Mouse (Mus musculus): ENCODE data around the gene Acadvl. TPM values are rescaled to one million over a fixed set of nuclear protein-coding genes. Genes with fewer than 3 reads are reported as not detected.
A peak's percentile ranks its signal among the peaks of the same experiment; 100 is the strongest.

Gene Acadvl
- polyA plus RNA-seq, 1 experiment from 2014 or later = 70.4 TPM

- Histone ChIP-seq H3K4me2 (replicated peaks) (no peak overlapping the region), H3K9me3 (no peaks in the 10 kb centered on the region), H3K4me3 (no peak overlapping the region), H3K9ac (no peak overlapping the region), H3K27ac (no peak overlapping the region), H3K36me3 (peaks cover 68% of the 10 kb centered on the region), H3K27me3 (peaks cover 24% of the 10 kb centered on the region), H3K4me1 (peaks cover 4% of the 10 kb centered on the region; the same call in 1 of the 2 replicates)
- no peak for ATAC-seq (ENCODE audit: insufficient number of reproducible peaks, insufficient read depth, low FRiP score, low TSS enrichment)
- 80% methylated on average over 3 of the region's 3 CpGs for WGBS
Observed at GRCm38 (mm10) chr11:69970775-69971174, 44.4 kb downstream of the Acadvl start.

DNA sequence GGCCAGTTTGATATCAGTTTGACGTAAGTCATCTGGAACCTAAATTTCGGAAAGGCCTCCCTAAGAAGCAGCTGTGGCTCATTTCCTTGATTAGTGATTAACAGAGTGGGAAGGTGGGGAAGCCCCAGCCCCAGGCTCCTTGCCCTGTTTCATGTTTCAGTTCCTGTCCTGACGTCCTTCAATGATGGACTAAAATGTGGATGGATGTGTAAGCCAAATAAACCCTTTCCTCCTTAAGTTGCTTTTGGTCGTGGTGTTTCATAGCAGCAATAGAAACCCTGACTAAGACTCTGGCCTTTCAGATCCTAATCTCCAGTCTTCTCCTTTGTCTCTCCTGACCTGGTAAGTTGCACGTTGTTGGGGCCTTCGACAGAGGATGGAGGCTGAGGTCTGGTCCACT is 45.0 kb downstream of the Acadvl start:
- peaks cover 7% of the 10 kb centered on the region; the same call in 1 of the 2 replicates for H3K4me1 ChIP-seq
- H3K27me3 ChIP-seq = peaks cover 29% of the 10 kb centered on the region
- H3K4me3 ChIP-seq = no peak overlapping the region
- no peaks in the 10 kb centered on the region for H3K9me3 ChIP-seq
- no peak for ATAC-seq (ENCODE audit: insufficient number of reproducible peaks, insufficient read depth, low FRiP score, low TSS enrichment)
- no peak overlapping the region for H3K27ac ChIP-seq
- WGBS = 80% methylated on average over 6 of the region's 6 CpGs
- H3K4me2 ChIP-seq (replicated peaks) = no peak overlapping the region
- H3K36me3 ChIP-seq = peaks cover 62% of the 10 kb centered on the region
- H3K9ac ChIP-seq = no peak overlapping the region

DNA sequence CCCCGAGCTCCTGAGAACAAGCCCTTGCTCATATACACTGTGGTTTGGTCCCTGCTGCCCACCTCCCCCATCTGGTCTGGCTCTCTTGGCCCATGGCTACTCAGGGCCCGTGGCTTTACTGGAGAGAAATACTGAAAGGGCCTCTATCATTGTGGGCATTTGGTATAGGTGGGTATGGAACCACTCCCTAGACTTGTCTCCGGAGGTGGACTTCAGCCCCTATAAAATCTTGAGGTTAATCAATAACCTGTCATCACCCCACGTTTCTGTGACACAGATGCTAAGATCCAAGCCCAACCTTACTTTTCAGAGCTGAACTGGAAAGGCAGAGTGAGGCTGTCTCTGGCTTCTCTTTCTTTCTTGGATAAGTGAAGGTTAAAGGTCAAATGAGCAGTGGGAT is 46.4 kb downstream of the Acadvl start:
- ATAC-seq (ENCODE audit: insufficient number of reproducible peaks, insufficient read depth, low FRiP score, low TSS enrichment) = no peak
- Histone ChIP-seq H3K9me3 (no peaks in the 10 kb centered on the region), H3K4me3 (no peak overlapping the region), H3K36me3 (peaks cover 49% of the 10 kb centered on the region), H3K9ac (no peak overlapping the region), H3K4me1 (peaks cover 8% of the 10 kb centered on the region; the same call in 1 of the 2 replicates), H3K27ac (no peak overlapping the region), H3K27me3 (peaks cover 43% of the 10 kb centered on the region), H3K4me2 (replicated peaks) (no peak overlapping the region)
- WGBS = 81% methylated on average over 4 of the region's 4 CpGs

DNA sequence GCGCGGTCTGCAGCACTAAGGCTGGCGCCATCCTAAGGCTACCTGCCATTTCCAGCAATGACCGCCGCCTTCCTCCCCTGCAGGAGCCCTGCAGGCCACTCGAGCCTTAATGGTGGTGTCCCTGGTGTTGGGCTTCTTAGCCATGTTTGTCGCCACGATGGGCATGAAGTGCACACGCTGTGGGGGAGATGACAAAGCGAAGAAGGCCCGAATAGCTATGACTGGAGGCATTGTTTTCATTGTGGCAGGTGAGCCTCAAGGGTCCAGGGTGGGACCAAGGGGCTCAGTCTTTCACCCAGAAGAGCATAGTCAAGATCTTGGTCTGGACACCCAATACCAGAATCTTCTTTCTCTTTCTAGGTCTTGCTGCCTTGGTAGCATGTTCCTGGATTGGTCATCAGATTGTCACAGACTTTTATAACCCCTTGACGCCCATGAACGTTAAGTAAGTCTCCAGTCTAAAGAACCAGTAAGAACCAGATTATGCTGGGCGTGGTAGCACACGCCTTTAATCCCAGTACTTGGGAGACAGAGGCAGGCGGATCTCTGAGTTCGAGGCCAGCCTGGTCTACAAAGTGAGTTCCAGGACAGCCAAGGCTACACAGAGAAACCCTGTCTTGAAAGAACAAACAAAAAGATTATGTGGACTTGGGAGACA is 48.2 kb downstream of the Acadvl start:
- Histone ChIP-seq H3K36me3 (peaks cover 33% of the 10 kb centered on the region), H3K9me3 (no peaks in the 10 kb centered on the region), H3K9ac (peak overlapping the region; percentile 21; the same call in 1 of the 2 replicates), H3K27me3 (peaks cover 60% of the 10 kb centered on the region), H3K4me1 (peaks cover 8% of the 10 kb centered on the region; the same call in 1 of the 2 replicates), H3K4me3 (peak overlapping the region; percentile 37), H3K4me2 (replicated peaks) (peak overlapping the region; percentile 53), H3K27ac (no peak overlapping the region)
- ATAC-seq (ENCODE audit: insufficient number of reproducible peaks, insufficient read depth, low FRiP score, low TSS enrichment) = no peak
- 37% methylated on average over 17 of the region's 17 CpGs for WGBS

GRCm38 (mm10) chr11:69966006-69966859 is 49.0 kb downstream of the Acadvl start:
- Histone ChIP-seq H3K27ac (0 out of 2 replicates have a peak overlapping the region, but pooled peaks have one; percentile 25), H3K4me3 (peak overlapping the region; percentile 37), H3K4me2 (replicated peaks) (peak overlapping the region; percentile 53), H3K9me3 (no peaks in the 10 kb centered on the region), H3K36me3 (peaks cover 32% of the 10 kb centered on the region), H3K9ac (peak overlapping the region; percentile 21; the same call in 1 of the 2 replicates), H3K4me1 (peaks cover 8% of the 10 kb centered on the region; the same call in 1 of the 2 replicates), H3K27me3 (peaks cover 67% of the 10 kb centered on the region)
- 1% methylated on average over 59 of the region's 59 CpGs for WGBS
- ATAC-seq (ENCODE audit: insufficient number of reproducible peaks, insufficient read depth, low FRiP score, low TSS enrichment) = 0 out of 2 replicates have a peak, but pooled peaks have one; percentile 23

DNA sequence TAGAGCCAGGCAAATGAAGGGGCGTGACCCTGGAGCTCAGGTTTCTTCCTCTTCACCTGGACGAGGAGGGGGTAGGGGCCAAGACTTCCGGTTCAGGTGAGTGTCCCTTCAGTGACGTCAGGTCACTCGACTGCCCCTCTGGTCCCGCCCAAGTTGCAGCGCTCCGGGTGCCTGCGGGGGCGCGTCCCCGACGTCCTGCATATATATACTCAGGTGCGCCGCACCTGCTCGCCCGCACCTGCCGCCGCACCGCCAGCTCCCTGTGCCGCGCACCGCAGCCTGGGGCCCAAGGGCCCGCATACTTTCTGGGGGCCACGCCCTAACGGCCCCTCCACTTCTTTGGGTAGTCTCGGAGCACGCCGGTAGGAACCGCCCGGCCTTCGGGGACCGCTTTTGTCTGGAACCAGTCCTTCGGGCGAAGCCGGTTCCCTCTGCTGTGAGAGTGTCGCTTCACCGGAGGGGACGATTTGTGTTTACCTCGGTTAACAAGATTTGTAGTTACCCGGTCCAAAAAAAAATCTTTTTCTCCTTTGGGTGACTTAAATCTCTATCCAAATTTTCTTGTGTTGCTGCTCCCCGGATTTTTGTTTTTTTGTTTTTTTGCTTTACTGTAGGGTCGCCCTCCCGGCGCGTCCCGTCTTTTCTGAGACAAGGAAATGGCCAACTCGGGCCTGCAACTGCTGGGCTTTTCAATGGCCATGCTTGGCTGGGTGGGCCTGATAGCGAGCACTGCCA is 49.8 kb downstream of the Acadvl start:
- Histone ChIP-seq H3K4me3 (peak overlapping the region; percentile 37), H3K4me1 (peaks cover 8% of the 10 kb centered on the region; the same call in 1 of the 2 replicates), H3K9ac (no peak overlapping the region), H3K9me3 (no peaks in the 10 kb centered on the region), H3K27me3 (peaks cover 74% of the 10 kb centered on the region), H3K27ac (0 out of 2 replicates have a peak overlapping the region, but pooled peaks have one; percentile 52), H3K36me3 (peaks cover 29% of the 10 kb centered on the region), H3K4me2 (replicated peaks) (peak overlapping the region; percentile 53)
- no peak for ATAC-seq (ENCODE audit: insufficient number of reproducible peaks, insufficient read depth, low FRiP score, low TSS enrichment)
- 3% methylated on average over 46 of the region's 49 CpGs for WGBS

DNA sequence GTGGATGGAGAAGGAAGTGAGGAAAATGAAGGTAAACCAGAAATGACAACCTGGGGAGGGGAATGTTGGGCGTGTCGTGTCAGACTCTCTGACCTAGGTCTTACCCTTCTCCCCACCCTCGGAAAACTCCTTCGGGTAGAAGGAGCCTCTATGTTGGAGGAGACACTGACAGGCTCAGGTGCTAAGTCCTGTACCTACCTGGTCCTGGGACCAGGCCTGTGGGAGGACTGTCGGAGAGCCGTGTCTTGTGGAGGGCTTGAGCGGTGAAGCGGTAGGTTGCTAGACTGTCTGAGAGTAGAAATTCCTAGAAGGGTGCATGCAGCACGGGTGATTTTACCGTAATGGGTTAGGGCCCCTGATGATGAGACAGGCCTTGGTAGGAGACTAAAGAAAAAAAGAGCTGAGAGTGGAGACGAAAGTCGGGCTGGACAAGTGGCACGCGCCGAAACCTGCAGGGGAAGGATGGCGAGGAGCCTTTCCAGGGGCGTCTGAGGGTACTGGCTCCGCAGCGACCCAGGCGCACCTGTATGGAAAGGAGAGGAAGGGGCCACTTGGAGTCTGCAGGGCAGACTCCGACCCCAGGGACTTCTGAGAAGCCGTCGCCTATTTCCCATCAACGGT is 50.5 kb downstream of the Acadvl start, which contains the start of gene Cldn7:
Gene Cldn7, plus strand, starts transcription at position 130 of the 621 bp plus-strand sequence.
- Histone ChIP-seq H3K27me3 (peaks cover 75% of the 10 kb centered on the region), H3K27ac (0 out of 2 replicates have a peak within 1 kb of the TSS, but pooled peaks have one; percentile 52)
- ATAC-seq (ENCODE audit: insufficient number of reproducible peaks, insufficient read depth, low FRiP score, low TSS enrichment) = no peak

GRCm38 (mm10) chr11:69961841-69962240 is 53.4 kb downstream of the Acadvl start:
- Histone ChIP-seq H3K4me3 (no peak overlapping the region), H3K27ac (no peak overlapping the region), H3K4me1 (peaks cover 8% of the 10 kb centered on the region; the same call in 1 of the 2 replicates), H3K36me3 (no peaks in the 10 kb centered on the region), H3K4me2 (replicated peaks) (no peak overlapping the region), H3K27me3 (peaks cover 64% of the 10 kb centered on the region), H3K9ac (no peak overlapping the region), H3K9me3 (no peaks in the 10 kb centered on the region)
- no peak for ATAC-seq (ENCODE audit: insufficient number of reproducible peaks, insufficient read depth, low FRiP score, low TSS enrichment)
- WGBS = 37% methylated on average over 5 of the region's 5 CpGs

More for the DNA sequence above, 50.5 kb downstream of the Acadvl start, which contains the start of gene Cldn7:
- Histone ChIP-seq H3K9ac (no peak within 1 kb of the TSS), H3K36me3 (peaks cover 22% of the 10 kb centered on the region), H3K4me1 (peaks cover 8% of the 10 kb centered on the region; the same call in 1 of the 2 replicates), H3K4me3 (peak within 1 kb of the TSS; percentile 37), H3K9me3 (no peaks in the 10 kb centered on the region), H3K4me2 (replicated peaks) (peak within 1 kb of the TSS; percentile 28)
- WGBS = 10% methylated on average over 24 of the region's 24 CpGs

DNA sequence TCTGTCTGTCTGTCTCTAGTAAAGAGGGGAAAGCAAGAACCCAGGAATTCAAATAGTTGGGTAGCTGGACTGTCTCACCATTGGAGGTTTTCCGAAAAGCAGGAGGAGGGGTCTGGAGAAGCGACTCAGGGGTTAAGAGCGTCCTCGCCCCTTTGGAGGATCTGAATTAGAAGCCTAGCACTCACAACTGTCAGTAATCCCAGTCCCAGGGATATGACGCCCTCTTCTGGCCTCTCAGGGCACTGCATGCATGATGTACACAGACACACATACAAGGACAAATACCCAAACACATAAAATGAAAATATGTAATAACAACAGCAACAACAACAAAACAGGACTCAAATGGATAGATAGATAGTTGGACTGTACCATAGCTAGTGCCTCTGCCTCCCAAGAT is 54.6 kb downstream of the Acadvl start:
- no peak overlapping the region for H3K4me2 ChIP-seq (replicated peaks)
- no peaks in the 10 kb centered on the region for H3K36me3 ChIP-seq
- no peak overlapping the region for H3K9ac ChIP-seq
- H3K4me1 ChIP-seq = peaks cover 4% of the 10 kb centered on the region; the same call in 1 of the 2 replicates
- H3K9me3 ChIP-seq = no peaks in the 10 kb centered on the region
- no peak for ATAC-seq (ENCODE audit: insufficient number of reproducible peaks, insufficient read depth, low FRiP score, low TSS enrichment)
- H3K4me3 ChIP-seq = no peak overlapping the region
- 34% methylated on average over 5 of the region's 5 CpGs for WGBS
- H3K27ac ChIP-seq = no peak overlapping the region
- peaks cover 52% of the 10 kb centered on the region for H3K27me3 ChIP-seq

Measured in embryonic facial prominence, embryonic 12.5 days (tissue).